Mouse (Mus musculus) heart, postnatal 10 days (tissue): ENCODE data around the gene Tmed4. TPM values are rescaled to one million over a fixed set of nuclear protein-coding genes. Genes with fewer than 3 reads are reported as not detected.

ENCODE experiments used
- DNase-seq, 2 experiments: peaks; one replicate each; pipeline ENCODE4 v3.0.0; 2021
- intact Hi-C: fragments of 180-260 bp; cut with DNase I; formaldehyde crosslinking; loops from one replicate; pipeline ENCODE4 v1.15.1; 2025
- total RNA-seq, 2 experiments: library from RNA; stranded (reverse); gene quantifications; 2 replicates each; pipeline ENCODE4 v1.2.3; 2021

Gene Tmed4
- 10 to 100 TPM; 78.1 to 82.9 TPM for total RNA-seq

- intact Hi-C loops: loop anchor here (2.0 kb wide), 1 partner anchor 16 kb away; the partner anchor contains the start of gene Ogdh
- DNase-seq: peak; percentile 99 to 100
Observed at GRCm38 (mm10) chr11:6274387-6275093, at the start of gene Tmed4. Gene Tmed4, minus strand, starts transcription at chr11:6274870.

- intact Hi-C loops: no loop called here
- no peak for DNase-seq
Observed at GRCm38 (mm10) chr11:6323348-6323747, 48.7 kb upstream of the Tmed4 start.

- intact Hi-C loops: no loop called here
- no peak for DNase-seq
Observed at GRCm38 (mm10) chr11:6322086-6322485, 47.4 kb upstream of the Tmed4 start.

GRCm38 (mm10) chr11:6319374-6319773 is 44.7 kb upstream of the Tmed4 start:
- intact Hi-C loops: no loop called here
- DNase-seq: no peak

GRCm38 (mm10) chr11:6318559-6318958 is 43.9 kb upstream of the Tmed4 start:
- DNase-seq: no peak
- intact Hi-C loops: no loop called here

- no peak for DNase-seq
- intact Hi-C loops: no loop called here
Observed at GRCm38 (mm10) chr11:6316821-6317220, 42.2 kb upstream of the Tmed4 start.

GRCm38 (mm10) chr11:6313874-6314406 is 39.3 kb upstream of the Tmed4 start:
- no peak for DNase-seq
- intact Hi-C loops: no loop called here

- no peak for DNase-seq
- intact Hi-C loops: no loop called here
Observed at GRCm38 (mm10) chr11:6308181-6308580, 33.5 kb upstream of the Tmed4 start.

- no peak for DNase-seq
- intact Hi-C loops: no loop called here
Observed at GRCm38 (mm10) chr11:6305943-6306430, 31.3 kb upstream of the Tmed4 start.

GRCm38 (mm10) chr11:6302793-6303192 is 28.1 kb upstream of the Tmed4 start:
- intact Hi-C loops: no loop called here
- DNase-seq: no peak

GRCm38 (mm10) chr11:6299435-6299834 is 24.8 kb upstream of the Tmed4 start:
- intact Hi-C loops: no loop called here
- DNase-seq: no peak

GRCm38 (mm10) chr11:6296077-6296476 is 21.4 kb upstream of the Tmed4 start:
- DNase-seq: no peak
- intact Hi-C loops: no loop called here

GRCm38 (mm10) chr11:6294632-6295031 is 20.0 kb upstream of the Tmed4 start:
- intact Hi-C loops: no loop called here
- DNase-seq: no peak

- no peak for DNase-seq
- intact Hi-C loops: no loop called here
Observed at GRCm38 (mm10) chr11:6293601-6294000, 18.9 kb upstream of the Tmed4 start.

GRCm38 (mm10) chr11:6292988-6293349 is 18.3 kb upstream of the Tmed4 start:
- intact Hi-C loops: no loop called here
- no peak for DNase-seq

- intact Hi-C loops: no loop called here
- peak; percentile 79 to 85 for DNase-seq
Observed at GRCm38 (mm10) chr11:6292116-6292987, 17.7 kb upstream of the Tmed4 start.

GRCm38 (mm10) chr11:6291401-6292115 is 16.9 kb upstream of the Tmed4 start, which contains the start of gene Ogdh:
Gene Ogdh, plus strand, starts transcription at chr11:6291633.
- intact Hi-C loops: loop anchor here (2.0 kb wide), 1 partner anchor 17 kb away; the partner anchor contains the start of gene Tmed4
- peak; percentile 99 to 100 for DNase-seq

- intact Hi-C loops: loop anchor here (2.0 kb wide), 1 partner anchor 16 kb away; the partner anchor contains the start of gene Tmed4
- no peak for DNase-seq
Observed at GRCm38 (mm10) chr11:6290883-6291282, 16.2 kb upstream of the Tmed4 start.

- intact Hi-C loops: loop anchor here (2.0 kb wide), 1 partner anchor 15 kb away; the partner anchor contains the start of gene Tmed4
Observed at GRCm38 (mm10) chr11:6290138-6290537, 15.5 kb upstream of the Tmed4 start.

GRCm38 (mm10) chr11:6282940-6283339 is 8.3 kb upstream of the Tmed4 start:
- peak; percentile 80 to 89 for DNase-seq
- intact Hi-C loops: no loop called here

More at GRCm38 (mm10) chr11:6290138-6290537, 15.5 kb upstream of the Tmed4 start:
- peak; percentile 24 to 45 for DNase-seq
